Mouse (Mus musculus) kidney, adult 2 months (tissue): ENCODE data around the gene Cblc.

Experiments
- CTCF ChIP-seq: fragments of 200-500 bp; conservative IDR thresholded peaks from 2 replicates; pipeline ENCODE4 v1.5.1; 2011; ENCODE audit warnings: low read depth, mild to moderate bottlenecking, control low read depth, low read length, moderate library complexity, mixed read lengths; ENCODE audit not compliant: insufficient read depth, insufficient read length
- POLR2A ChIP-seq: fragments of 200-500 bp; IDR thresholded peaks from one replicate; pipeline ENCODE4 v1.6.1; 2011; ENCODE audit warnings: low read depth, low read length, control low read depth

GRCm38 (mm10) chr7:19755008-19755407, 41.6 kb downstream of the Cblc start:
- TF ChIP-seq POLR2A, result no peak
- 0 out of 2 replicates have a peak, but pooled peaks have one; percentile 13 for TF ChIP-seq CTCF
